Mouse (Mus musculus) midbrain, postnatal 0 days (tissue): Measurements from ENCODE around the gene Foxo3. TPM values are rescaled to one million over a fixed set of nuclear protein-coding genes. Genes with fewer than 3 reads are reported as not detected.

Source experiments
- ATAC-seq: fragments of 200-750 bp; cut with Nextera tagmentation; 2 replicates; pipeline ENCODE4 v1.8.0; 2017; ENCODE audit warnings: moderate number of reproducible peaks, mild to moderate bottlenecking, moderate TSS enrichment, moderate library complexity; ENCODE audit not compliant: low FRiP score
- DNase-seq: peaks from one replicate; pipeline ENCODE4 v3.0.0-alpha.2; 2015; ENCODE audit warnings: low spot score
- H3K27ac ChIP-seq: fragments of 300-500 bp; sonication (generic); 2 replicates; pipeline ENCODE4 v1.5.1; 2014; ENCODE audit warnings: low read depth, mild to moderate bottlenecking, low read length, mixed read lengths
- H3K27me3 ChIP-seq: fragments of 300-500 bp; sonication (generic); 2 replicates; pipeline ENCODE4 v1.6.1; 2014; ENCODE audit warnings: low read length, control low read depth, mixed read lengths; ENCODE audit not compliant: insufficient read depth
- H3K36me3 ChIP-seq: fragments of 300-500 bp; sonication (generic); 2 replicates; pipeline ENCODE4 v1.6.1; 2014; ENCODE audit warnings: low read length, control low read depth, mixed read lengths; ENCODE audit not compliant: insufficient read depth
- H3K4me1 ChIP-seq: fragments of 300-500 bp; sonication (generic); 2 replicates; pipeline ENCODE4 v1.6.1; 2014; ENCODE audit warnings: mild to moderate bottlenecking, control low read depth, antibody characterized with exemption, low read length, mixed read lengths; ENCODE audit not compliant: insufficient read depth
- H3K4me2 ChIP-seq: fragments of 300-500 bp; sonication (generic); 2 replicates; pipeline ENCODE4 v1.6.1; 2014; ENCODE audit warnings: low read depth, mild to moderate bottlenecking, low read length, mixed read lengths; ENCODE audit not compliant: poor library complexity, severe bottlenecking
- H3K4me3 ChIP-seq: fragments of 300-500 bp; sonication (generic); 2 replicates; pipeline ENCODE4 v1.5.1; 2014; ENCODE audit warnings: low read depth, mild to moderate bottlenecking, low read length, moderate library complexity
- H3K9ac ChIP-seq: fragments of 300-500 bp; sonication (generic); replicated peaks from 2 replicates; pipeline ENCODE4 v1.6.1; 2014; ENCODE audit warnings: mild to moderate bottlenecking, low read length, moderate library complexity, mixed read lengths; ENCODE audit not compliant: poor library complexity, severe bottlenecking
- H3K9me3 ChIP-seq: fragments of 300-500 bp; sonication (generic); 2 replicates; pipeline ENCODE4 v1.6.1; 2016; ENCODE audit warnings: low read length, control low read depth
- CTCF ChIP-seq: IDR thresholded peaks from 2 replicates; pipeline ENCODE4 v1.5.1; 2016; ENCODE audit warnings: antibody characterized with exemption, mild to moderate bottlenecking
- WGBS: fragments of 180-500 bp; shearing (Covaris S2); extraction: QIAGEN DNeasy Blood & Tissue Kit; methylation state at CpG from one replicate; pipeline ENCODE4 v1.1.7; 2014; 5-methylcytosine and 5-hydroxymethylcytosine counted together
- polyA plus RNA-seq: library from polyadenylated mRNA; unstranded; fragments of >200 nt; fragmentation: Nextera tagmentation; extraction: Ambion mirVana; gene quantifications from 2 replicates; pipeline ENCODE4 v1.2.1, GENCODE M21; 2015
- total RNA-seq: library from RNA; depleted of rRNA; stranded (reverse); fragments of >200 nt; gene quantifications from 2 replicates; pipeline ENCODE4 v1.2.3, GENCODE M21; 2014

Foxo3 gene
- total and polyA plus RNA-seq, 2 experiments from 2014 or later: 6.6 to 42.9 TPM

DNA sequence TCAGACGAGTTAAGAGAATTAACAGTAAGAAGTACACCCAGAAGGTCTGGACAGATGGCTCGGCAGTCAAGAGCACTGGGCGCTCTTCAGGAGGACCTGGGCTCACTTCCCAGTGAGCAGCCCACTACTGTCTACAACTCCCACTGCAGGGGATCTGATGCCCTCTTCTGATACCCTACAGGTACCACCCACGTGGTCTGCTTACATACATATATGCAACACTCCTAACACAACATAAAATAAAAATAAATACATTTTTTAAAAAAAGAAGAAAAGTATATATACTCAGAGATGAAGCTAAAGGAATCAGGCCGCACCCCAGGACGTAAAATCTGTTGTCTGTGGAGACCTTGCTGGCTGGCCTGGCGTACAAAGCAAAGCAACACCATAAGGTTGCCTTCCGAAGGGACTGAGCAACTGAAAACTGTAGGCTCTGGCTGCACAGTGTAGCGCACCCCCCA, 89.6 kb downstream of the Foxo3 start:
- DNase-seq (no peak), ATAC-seq (no peak)
- 92% methylated on average over 9 of the region's 9 CpGs for WGBS
- Histone ChIP-seq H3K9ac (no peak overlapping the region), H3K27me3 (no peaks in the 10 kb centered on the region), H3K4me2 (no peak overlapping the region), H3K4me1 (0 out of 2 replicates have a peak, but pooled peaks cover 7% of the 10 kb centered on the region), H3K27ac (no peak overlapping the region), H3K9me3 (no peaks in the 10 kb centered on the region), H3K36me3 (peaks cover 15% of the 10 kb centered on the region), H3K4me3 (no peak overlapping the region)
- no peak for TF ChIP-seq CTCF

DNA sequence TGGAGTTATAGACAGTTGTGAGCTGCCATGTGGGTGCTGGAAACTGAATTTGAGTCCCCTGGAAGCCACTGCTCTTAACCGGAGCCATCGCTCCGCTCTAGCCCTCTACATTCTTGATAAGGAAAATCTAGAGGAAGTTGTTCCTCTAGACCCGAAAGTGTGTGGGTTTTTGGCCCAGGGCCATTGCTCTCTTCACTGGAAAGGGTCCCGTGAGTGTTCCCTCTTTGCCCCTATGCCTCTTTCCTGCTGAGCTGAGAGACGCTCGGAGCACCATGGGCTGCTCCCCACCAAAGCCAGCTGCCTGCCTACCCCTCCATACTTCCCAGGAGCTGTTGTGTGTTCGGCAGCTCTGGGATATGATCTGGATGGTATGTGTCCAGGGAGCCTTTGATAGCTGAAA, 96.2 kb downstream of the Foxo3 start:
- 89% methylated on average over 8 of the region's 8 CpGs for WGBS
- no peak overlapping the region for H3K27ac ChIP-seq
- no peaks in the 10 kb centered on the region for H3K9me3 ChIP-seq
- no peak for DNase-seq
- no peak for TF ChIP-seq CTCF
- no peaks in the 10 kb centered on the region for H3K4me1 ChIP-seq
- H3K4me3 ChIP-seq: no peak overlapping the region
- peaks cover 12% of the 10 kb centered on the region for H3K36me3 ChIP-seq
- no peaks in the 10 kb centered on the region for H3K27me3 ChIP-seq
- H3K4me2 ChIP-seq: no peak overlapping the region
- no peak overlapping the region for H3K9ac ChIP-seq
- no peak for ATAC-seq

DNA sequence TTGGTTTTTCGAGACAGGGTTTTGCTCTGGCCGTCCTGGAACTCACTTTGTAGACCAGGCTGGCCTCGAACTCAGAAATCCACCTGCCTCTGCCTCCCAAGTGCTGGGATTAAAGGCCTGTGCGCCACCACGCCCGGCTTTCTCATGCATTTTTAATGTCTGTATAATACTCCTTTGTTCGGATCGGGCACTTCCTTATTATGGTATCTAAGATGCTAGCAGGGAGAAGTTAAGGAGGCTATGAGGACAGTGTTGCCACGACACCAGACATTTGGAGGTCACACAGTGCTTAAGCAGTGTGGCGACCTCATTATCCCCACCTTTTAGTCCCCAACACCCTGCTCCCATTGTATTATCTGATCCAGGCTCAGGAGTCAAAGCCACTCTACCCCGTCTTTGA, 97.8 kb downstream of the Foxo3 start:
- TF ChIP-seq CTCF: no peak
- Histone ChIP-seq H3K27me3 (no peaks in the 10 kb centered on the region), H3K4me1 (no peaks in the 10 kb centered on the region), H3K9ac (no peak overlapping the region), H3K36me3 (peaks cover 3% of the 10 kb centered on the region; the same call in 1 of the 2 replicates), H3K27ac (no peak overlapping the region), H3K4me2 (no peak overlapping the region), H3K4me3 (no peak overlapping the region), H3K9me3 (no peaks in the 10 kb centered on the region)
- DNase-seq (no peak), ATAC-seq (no peak)
- 86% methylated on average over 11 of the region's 11 CpGs for WGBS

DNA sequence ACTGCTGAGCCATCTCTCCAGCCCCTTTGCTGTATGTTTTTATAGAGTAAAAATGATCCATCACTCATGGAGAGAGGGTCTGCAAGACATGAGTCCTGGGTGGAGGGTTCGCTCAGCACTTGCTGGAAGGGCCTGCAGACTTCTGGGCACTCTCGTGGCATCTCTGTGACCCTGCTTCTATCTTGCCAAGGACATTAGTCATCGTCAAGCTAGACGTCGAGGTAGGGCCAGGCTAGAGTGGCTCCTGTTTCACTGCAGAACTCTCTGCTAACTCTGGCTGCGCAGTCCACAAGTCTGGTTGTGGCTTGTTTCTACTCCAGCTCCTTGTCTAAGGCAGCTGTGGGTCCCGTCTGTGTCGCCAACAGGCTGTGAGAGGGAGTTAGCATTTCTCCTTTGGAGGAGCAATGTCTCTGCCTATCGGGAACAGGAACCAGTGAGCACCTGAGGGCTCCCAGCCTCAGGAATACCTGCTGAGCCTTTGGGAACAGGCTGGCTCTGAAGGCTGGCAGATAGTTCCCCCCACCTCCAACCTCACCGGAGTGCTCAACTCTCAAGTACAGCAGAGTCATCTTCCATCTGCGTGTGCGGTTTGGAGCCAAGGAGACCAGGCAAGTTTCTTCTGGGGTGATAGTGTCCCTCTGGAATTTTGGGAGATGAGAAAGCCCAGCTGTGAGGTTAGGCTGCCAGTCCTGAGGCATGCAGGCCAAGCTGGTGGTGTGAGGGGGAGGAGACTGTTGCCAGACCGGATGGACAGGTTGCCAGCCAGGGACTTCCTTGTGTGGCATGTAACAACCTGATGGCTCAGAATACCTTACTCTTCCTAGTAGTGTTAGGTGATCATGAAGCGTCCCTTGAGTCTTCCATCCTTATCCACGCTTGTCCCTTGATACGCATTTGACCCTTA, 98.5 kb downstream of the Foxo3 start:
- Histone ChIP-seq H3K9me3 (no peaks in the 10 kb centered on the region), H3K36me3 (peaks cover under 1% of the 10 kb centered on the region; the same call in 1 of the 2 replicates), H3K4me3 (no peak overlapping the region), H3K9ac (no peak overlapping the region), H3K4me1 (no peaks in the 10 kb centered on the region), H3K4me2 (no peak overlapping the region), H3K27me3 (no peaks in the 10 kb centered on the region), H3K27ac (no peak overlapping the region)
- 94% methylated on average over 16 of the region's 16 CpGs for WGBS
- DNase-seq (no peak), ATAC-seq (no peak)
- TF ChIP-seq CTCF: no peak

DNA sequence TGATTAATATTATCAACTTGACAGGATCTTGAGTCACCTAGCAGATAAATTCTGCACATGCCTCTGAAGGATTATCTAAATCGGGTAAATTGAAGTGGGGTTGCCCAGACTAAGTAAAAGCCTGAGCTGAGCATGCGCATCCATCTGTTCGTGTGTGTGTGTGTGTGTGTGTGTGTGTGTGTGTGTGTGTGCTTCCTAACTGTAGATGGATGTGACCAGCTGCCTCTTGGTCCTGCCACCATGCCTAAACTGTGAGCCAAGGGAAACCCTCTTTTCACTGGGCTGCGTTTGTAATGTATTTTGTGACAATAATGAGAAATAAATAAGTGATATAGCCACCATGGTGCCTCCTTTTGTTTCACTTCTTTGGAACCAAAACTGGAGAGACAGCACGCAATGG, 102.3 kb downstream of the Foxo3 start:
- no peak overlapping the region for H3K4me3 ChIP-seq
- no peak overlapping the region for H3K27ac ChIP-seq
- no peaks in the 10 kb centered on the region; the same call in 1 of the 2 replicates for H3K4me1 ChIP-seq
- no peaks in the 10 kb centered on the region for H3K36me3 ChIP-seq
- H3K9ac ChIP-seq: no peak overlapping the region
- no peak for ATAC-seq
- no peak for DNase-seq
- 79% methylated on average over 5 of the region's 5 CpGs for WGBS
- no peak overlapping the region for H3K4me2 ChIP-seq
- no peaks in the 10 kb centered on the region for H3K9me3 ChIP-seq
- no peaks in the 10 kb centered on the region for H3K27me3 ChIP-seq
- no peak for TF ChIP-seq CTCF

DNA sequence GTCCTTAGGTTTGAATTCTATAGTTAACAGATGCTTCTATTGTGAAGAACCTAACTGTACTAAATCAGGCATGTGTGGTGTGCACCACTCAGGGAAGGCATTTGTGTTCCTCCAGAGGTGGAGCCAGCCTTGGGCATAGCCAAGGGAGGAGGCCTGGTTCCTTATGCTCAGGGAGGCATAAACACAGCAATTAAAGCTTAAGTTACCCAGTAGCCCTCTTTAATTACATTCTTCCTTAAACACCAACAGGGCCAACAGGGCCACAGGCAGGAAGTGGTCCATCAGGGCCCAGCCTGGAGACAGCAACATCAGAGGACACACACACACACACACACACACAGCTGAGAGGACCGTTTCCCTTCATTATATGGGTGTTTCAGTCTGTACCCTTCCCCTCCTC, 102.7 kb downstream of the Foxo3 start:
- no peaks in the 10 kb centered on the region for H3K36me3 ChIP-seq
- H3K27ac ChIP-seq: no peak overlapping the region
- no peaks in the 10 kb centered on the region; the same call in 1 of the 2 replicates for H3K4me1 ChIP-seq
- ATAC-seq (no peak), DNase-seq (no peak)
- H3K4me3 ChIP-seq: no peak overlapping the region
- H3K27me3 ChIP-seq: no peaks in the 10 kb centered on the region
- no peaks in the 10 kb centered on the region for H3K9me3 ChIP-seq
- H3K4me2 ChIP-seq: no peak overlapping the region
- WGBS: 44% methylated on average over 1 of the region's 1 CpGs
- no peak overlapping the region for H3K9ac ChIP-seq
- no peak for TF ChIP-seq CTCF
